Mouse (Mus musculus) liver, embryonic 14.5 days (tissue): ENCODE data around the gene Asb10. TPM values are rescaled to one million over a fixed set of nuclear protein-coding genes. Genes with fewer than 3 reads are reported as not detected.

Source experiments
- ATAC-seq: fragments of 200-750 bp; cut with Nextera tagmentation; 2 replicates; pipeline ENCODE4 v1.8.0; 2017; ENCODE audit warnings: moderate number of reproducible peaks, mild to moderate bottlenecking, moderate library complexity; ENCODE audit not compliant: insufficient read depth
- DNase-seq, 3 experiments: peaks; one replicate each; pipeline ENCODE4 v3.0.0-alpha.2; 2012 to 2013; ENCODE audit warnings: low read depth in 3 of 3, low spot score in 3 of 3
- H3K27ac ChIP-seq: fragments of 300-500 bp; sonication (generic); 2 replicates; pipeline ENCODE4 v1.5.1; 2014; ENCODE audit warnings: moderate library complexity, mild to moderate bottlenecking, control low read depth, inconsistent platforms
- H3K27me3 ChIP-seq: fragments of 300-500 bp; sonication (generic); 2 replicates; pipeline ENCODE4 v1.6.1; 2014; ENCODE audit warnings: mild to moderate bottlenecking, low read length, moderate library complexity; ENCODE audit not compliant: control insufficient read depth, insufficient read depth
- H3K36me3 ChIP-seq: fragments of 300-500 bp; sonication (generic); replicated peaks from 2 replicates; pipeline ENCODE4 v1.6.1; 2014; ENCODE audit warnings: low read depth; ENCODE audit not compliant: control insufficient read depth, insufficient read depth
- H3K4me1 ChIP-seq, 2 experiments: fragments of 200-500 bp in 1 of 2; fragments of 300-500 bp in 1 of 2; sonication (generic) in 1 of 2; replicated peaks; 2 replicates each; pipeline ENCODE4 v1.6.1; 2012 to 2014; ENCODE audit warnings: antibody characterized with exemption in 1 of 2, inconsistent platforms in 1 of 2, low read length in 1 of 2; ENCODE audit not compliant: control insufficient read depth in 2 of 2, insufficient read depth in 2 of 2
- H3K4me2 ChIP-seq: fragments of 300-500 bp; sonication (generic); 2 replicates; pipeline ENCODE4 v1.6.1; 2014; ENCODE audit warnings: low read depth, mild to moderate bottlenecking, control low read depth, moderate library complexity
- H3K4me3 ChIP-seq, 2 experiments: fragments of 200-500 bp in 1 of 2; fragments of 300-500 bp in 1 of 2; sonication (generic) in 1 of 2; 2 replicates each; pipeline ENCODE4 v1.5.1; 2012 to 2014; ENCODE audit warnings: low read depth in 2 of 2, low read length in 2 of 2, mild to moderate bottlenecking in 2 of 2, control low read depth in 1 of 2, inconsistent platforms in 1 of 2, moderate library complexity in 1 of 2; ENCODE audit not compliant: insufficient read depth in 1 of 2
- H3K9ac ChIP-seq: fragments of 300-500 bp; sonication (generic); replicated peaks from 2 replicates; pipeline ENCODE4 v1.6.1; 2014; ENCODE audit warnings: mild to moderate bottlenecking, control low read depth, moderate library complexity
- H3K9me3 ChIP-seq: fragments of 300-500 bp; sonication (generic); 2 replicates; pipeline ENCODE4 v1.6.1; 2016; ENCODE audit warnings: low read length, mixed read lengths; ENCODE audit not compliant: control insufficient read depth
- CTCF ChIP-seq: IDR thresholded peaks from 2 replicates; pipeline ENCODE4 v1.5.1; 2016; ENCODE audit warnings: antibody characterized with exemption, low read depth, control low read depth
- EP300 ChIP-seq: IDR thresholded peaks from 2 replicates; pipeline ENCODE4 v1.6.1; 2016; ENCODE audit warnings: antibody characterized with exemption, low read depth
- WGBS: fragments of 180-500 bp; shearing (Covaris S2); extraction: QIAGEN DNeasy Blood & Tissue Kit; methylation state at CpG from one replicate; pipeline ENCODE4 v1.1.7; 2014; ENCODE audit not compliant: insufficient replicate concordance; 5-methylcytosine and 5-hydroxymethylcytosine counted together
- polyA plus RNA-seq, 2 experiments: library from polyadenylated mRNA; depleted of rRNA in 1 of 2; stranded (reverse) in 1 of 2; unstranded in 1 of 2; fragments of >200 nt; fragmentation: Nextera tagmentation in 1 of 2; extraction: Ambion mirVana in 1 of 2; gene quantifications; 2 replicates each; pipeline versions ENCODE4 v1.2.1 to v1.2.3; 2012 to 2014

Asb10 gene
- polyA plus RNA-seq, 2 experiments: 0.08 TPM; not detected in 1

DNA sequence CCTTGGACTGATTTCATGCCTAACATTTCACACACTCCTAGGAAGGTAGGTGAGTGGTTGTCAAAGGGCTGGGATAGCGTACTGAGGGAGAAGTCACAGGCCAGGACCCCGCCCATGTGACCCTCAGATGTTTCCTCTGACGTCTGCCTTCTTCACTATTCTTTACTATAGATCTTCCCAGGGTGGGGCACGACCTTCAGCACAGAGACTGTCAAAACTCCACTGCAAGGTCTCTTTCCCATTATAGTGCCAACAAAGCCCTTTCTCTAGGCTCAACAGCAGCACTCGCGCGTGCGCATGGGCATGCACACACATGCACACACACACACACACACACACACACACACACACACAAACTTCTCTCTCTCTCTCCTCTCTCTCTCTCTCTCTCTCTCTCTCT, 17.0 kb downstream of the Asb10 start:
- WGBS: 44% methylated on average over 8 of the region's 8 CpGs
- no peak overlapping the region for H3K27ac ChIP-seq

DNA sequence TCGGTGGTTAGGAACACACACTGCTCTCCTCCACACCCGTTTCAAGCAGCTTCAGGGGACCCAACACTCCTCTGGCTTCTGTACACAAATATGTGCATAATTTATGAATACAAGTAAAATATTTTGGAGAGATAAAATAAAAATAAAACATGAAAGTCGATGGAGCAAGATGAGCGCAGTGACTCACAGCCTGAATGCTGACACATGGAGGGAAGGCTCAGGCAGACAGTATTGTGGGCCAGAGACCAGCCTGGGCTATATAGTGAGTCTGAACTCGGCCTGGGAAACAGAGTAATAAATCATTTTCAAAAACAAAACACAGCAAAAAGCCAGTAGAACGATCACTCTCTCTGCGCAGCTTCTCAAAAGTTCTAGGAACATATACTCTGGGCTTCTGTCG, 19.4 kb downstream of the Asb10 start:
- peaks cover 50% of the 10 kb centered on the region for H3K27me3 ChIP-seq

More for the DNA sequence above, 17.0 kb downstream of the Asb10 start:
- Histone ChIP-seq H3K4me1 (no peaks in the 10 kb centered on the region), H3K4me2 (no peak overlapping the region), H3K36me3 (no peaks in the 10 kb centered on the region), H3K4me3 (no peak overlapping the region), H3K27me3 (peaks cover 75% of the 10 kb centered on the region), H3K9me3 (no peaks in the 10 kb centered on the region), H3K9ac (no peak overlapping the region)
- TF ChIP-seq CTCF (no peak), EP300 (no peak)
- DNase-seq: no peak
- ATAC-seq: no peak

GRCm38 (mm10) chr5:24512271-24512670, 28.5 kb downstream of the Asb10 start:
- no peak for DNase-seq
- Histone ChIP-seq H3K27ac (no peak overlapping the region), H3K4me2 (no peak overlapping the region), H3K9me3 (peaks cover 2% of the 10 kb centered on the region; the same call in 1 of the 2 replicates), H3K4me3 (no peak overlapping the region), H3K36me3 (no peaks in the 10 kb centered on the region), H3K4me1 (no peaks in the 10 kb centered on the region), H3K9ac (no peak overlapping the region), H3K27me3 (no peaks in the 10 kb centered on the region; the same call in 1 of the 2 replicates)
- no peak for ATAC-seq
- WGBS: 34% methylated on average over 8 of the region's 8 CpGs
- TF ChIP-seq EP300 (no peak), CTCF (no peak)

More for the DNA sequence above, 19.4 kb downstream of the Asb10 start:
- Histone ChIP-seq H3K27ac (no peak overlapping the region), H3K9ac (no peak overlapping the region), H3K36me3 (no peaks in the 10 kb centered on the region), H3K4me2 (no peak overlapping the region), H3K4me3 (no peak overlapping the region), H3K4me1 (no peaks in the 10 kb centered on the region), H3K9me3 (no peaks in the 10 kb centered on the region)
- ATAC-seq: no peak
- DNase-seq: no peak
- WGBS: 44% methylated on average over 8 of the region's 8 CpGs
- no peak for TF ChIP-seq EP300
- TF ChIP-seq CTCF: no peak

GRCm38 (mm10) chr5:24510635-24511034, 30.1 kb downstream of the Asb10 start:
- H3K27me3 ChIP-seq: no peaks in the 10 kb centered on the region; the same call in none of the 2 replicates
- DNase-seq (peak in 1 of 3 experiments; percentile 16), ATAC-seq (no peak)
- no peaks in the 10 kb centered on the region for H3K4me1 ChIP-seq
- H3K9me3 ChIP-seq: peaks cover 2% of the 10 kb centered on the region; the same call in 1 of the 2 replicates
- no peak overlapping the region for H3K4me3 ChIP-seq
- H3K36me3 ChIP-seq: no peaks in the 10 kb centered on the region
- no peak overlapping the region for H3K9ac ChIP-seq
- peak; percentile 65 for TF ChIP-seq CTCF
- TF ChIP-seq EP300: no peak
- 43% methylated on average over 11 of the region's 11 CpGs for WGBS
- H3K4me2 ChIP-seq: no peak overlapping the region
- H3K27ac ChIP-seq: no peak overlapping the region

DNA sequence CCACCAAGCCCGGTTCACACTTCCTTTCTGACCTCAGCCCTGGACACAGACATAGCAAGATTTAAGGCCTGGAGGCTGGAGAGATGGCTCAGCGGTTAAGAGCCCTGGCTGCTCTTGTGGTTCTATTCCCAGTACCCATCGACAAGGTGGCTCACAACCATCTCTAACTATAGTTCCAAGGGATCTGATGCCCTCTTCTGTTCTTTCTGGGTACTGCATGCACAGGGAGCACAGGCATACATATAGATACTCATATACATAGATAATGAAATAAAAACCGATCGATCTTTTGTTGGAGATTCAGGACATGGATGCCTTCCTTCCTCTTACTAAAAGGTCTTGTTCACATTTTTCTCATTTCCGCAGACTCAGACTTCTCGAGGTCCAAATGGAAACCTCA, 32.4 kb downstream of the Asb10 start:
- H3K9ac ChIP-seq: no peak overlapping the region
- H3K9me3 ChIP-seq: peaks cover 2% of the 10 kb centered on the region; the same call in 1 of the 2 replicates
- 75% methylated on average over 7 of the region's 7 CpGs for WGBS

More for the DNA sequence above, 32.4 kb downstream of the Asb10 start:
- H3K36me3 ChIP-seq: no peaks in the 10 kb centered on the region
- no peak overlapping the region for H3K27ac ChIP-seq
- H3K4me2 ChIP-seq: no peak overlapping the region
- ATAC-seq: no peak
- no peaks in the 10 kb centered on the region for H3K4me1 ChIP-seq
- DNase-seq: no peak
- no peaks in the 10 kb centered on the region; the same call in none of the 2 replicates for H3K27me3 ChIP-seq
- H3K4me3 ChIP-seq: no peak overlapping the region
- TF ChIP-seq EP300 (no peak), CTCF (peak; percentile 27; the same call in 1 of the 2 replicates)
